Mouse (Mus musculus): ENCODE measurements at regions not wholly inside any gene's neighbourhood (a gene's known extent, or its start where the extent isn't known, plus 50 kb on each side); places are given as distances from the start of the nearest gene placed in this dataset.

- TF ChIP-seq CTCF (IDR thresholded peaks at IDR 0.05; ENCODE audit: low read depth) (no peak), EP300 (IDR thresholded peaks at IDR 0.05; ENCODE audit: low read depth) (no peak)
Measured at GRCm38 (mm10) chr9:74345027-74345426, 234.9 kb downstream of the Wdr72 start.

Measured in heart, postnatal 0 days (tissue).